Mouse (Mus musculus): ENCODE data around the gene Gm20604.

Gm20604 gene

DNA sequence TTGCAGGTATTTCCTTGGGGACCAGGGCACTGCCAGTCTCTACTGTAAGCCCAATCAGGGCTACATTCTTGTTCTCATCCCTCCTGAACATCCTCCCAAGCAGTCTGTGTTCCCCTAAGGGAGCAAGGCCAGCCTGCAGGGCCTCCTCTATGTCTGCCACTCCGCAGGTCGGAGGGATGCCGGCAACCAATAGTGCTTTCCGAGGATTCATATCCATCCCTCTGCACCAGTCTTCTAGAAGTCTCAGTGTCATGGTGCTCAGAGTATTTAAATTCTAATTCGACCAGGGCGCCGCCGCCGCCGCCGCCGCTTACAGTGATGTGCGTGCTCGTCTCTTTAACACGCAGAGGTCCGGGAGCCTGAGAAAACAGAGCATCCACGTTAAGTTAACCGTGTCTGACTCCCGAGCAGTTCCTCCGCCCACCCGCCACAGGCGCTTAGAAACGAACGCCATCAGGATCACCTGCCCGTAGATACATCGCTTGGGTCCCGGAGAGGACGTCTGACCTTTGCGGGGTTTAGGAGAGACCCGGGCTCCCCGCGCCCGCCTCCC is 15.4 kb downstream of the Gm20604 start:
- DNase-seq (ENCODE audit: low spot score in 2 of 2), result no peak

DNA sequence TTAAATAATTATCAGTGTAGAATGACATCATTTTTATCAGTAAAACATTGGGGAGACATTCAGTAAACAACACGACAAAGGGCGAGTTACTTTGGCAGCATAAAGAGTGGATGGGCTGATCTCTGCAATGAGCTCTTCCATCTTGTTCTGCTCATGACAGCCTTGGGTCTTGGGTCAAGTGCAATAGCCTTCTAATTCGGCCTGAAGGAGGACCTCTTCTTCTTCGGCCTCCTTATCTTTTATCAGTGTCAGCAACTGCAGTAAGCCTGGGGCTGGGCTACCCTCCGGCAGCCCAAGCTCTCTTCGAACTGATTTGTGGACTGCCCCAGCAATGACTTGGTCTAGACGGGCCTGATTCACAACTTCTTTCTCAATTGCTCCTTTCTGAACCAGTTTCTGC is 16.4 kb downstream of the Gm20604 start:
- DNase-seq (ENCODE audit: low spot score in 2 of 2), result no peak

DNA sequence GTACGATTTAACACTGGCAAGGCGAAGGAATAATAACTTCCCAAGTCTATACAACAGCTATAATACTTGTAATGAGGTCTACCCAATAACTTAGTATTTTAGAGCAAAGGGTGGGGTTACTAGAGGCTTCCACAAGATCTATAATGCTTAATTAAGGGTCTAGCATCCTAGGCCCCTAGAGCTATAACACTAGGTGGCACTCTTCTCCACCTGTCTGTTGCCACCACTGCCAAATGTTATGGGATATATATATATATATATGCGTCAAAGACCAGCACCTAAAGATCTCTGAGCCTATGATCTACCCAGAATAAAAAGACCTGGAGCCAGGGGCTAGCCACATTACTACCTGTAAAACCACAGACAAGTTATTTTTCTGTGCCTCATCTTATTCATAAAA is 18.2 kb downstream of the Gm20604 start:
- DNase-seq (ENCODE audit: low spot score in 2 of 2), result no peak

DNA sequence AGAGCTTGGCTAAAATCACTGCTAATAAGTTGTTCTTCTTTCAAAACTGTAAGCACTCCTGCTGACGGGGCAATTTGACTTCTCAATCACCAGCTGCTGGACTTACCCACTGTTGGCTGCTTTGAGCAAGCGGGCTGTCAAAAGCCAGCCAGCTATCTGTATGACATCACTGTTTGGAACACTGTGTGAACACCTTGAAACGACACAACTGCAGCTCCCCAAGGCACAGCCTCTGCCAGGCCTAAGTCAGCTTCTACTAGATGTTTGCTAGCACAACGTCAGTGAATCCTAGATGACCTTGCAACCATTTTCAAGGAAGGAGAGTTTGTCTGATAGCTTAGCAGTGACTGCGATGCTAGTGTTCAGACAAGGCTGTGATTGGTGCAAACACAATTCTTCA is 19.4 kb downstream of the Gm20604 start:
- no peak for DNase-seq (ENCODE audit: low spot score in 2 of 2)

DNA sequence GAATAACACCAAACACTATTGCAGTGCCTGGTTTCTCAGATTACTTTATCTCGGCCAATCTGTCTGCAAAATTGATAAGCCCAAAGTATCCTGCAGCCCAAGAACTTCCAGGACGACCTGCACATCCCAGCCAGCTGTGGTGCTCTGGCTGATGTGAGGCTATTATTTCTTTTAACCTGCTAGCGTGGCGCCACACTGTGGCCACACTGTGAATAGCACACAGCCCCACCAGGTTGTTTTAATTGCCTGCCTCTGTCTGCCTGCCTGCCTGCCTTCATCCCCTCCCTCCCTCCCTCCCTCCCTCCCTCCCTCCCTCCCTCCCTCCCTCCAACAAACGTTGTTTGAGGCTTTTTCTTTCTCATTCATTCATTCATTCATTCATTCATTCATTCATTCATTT is 25.1 kb downstream of the Gm20604 start:
- peak in 1 of 2 experiments; percentile 52 for DNase-seq (ENCODE audit: low spot score in 2 of 2)

DNA sequence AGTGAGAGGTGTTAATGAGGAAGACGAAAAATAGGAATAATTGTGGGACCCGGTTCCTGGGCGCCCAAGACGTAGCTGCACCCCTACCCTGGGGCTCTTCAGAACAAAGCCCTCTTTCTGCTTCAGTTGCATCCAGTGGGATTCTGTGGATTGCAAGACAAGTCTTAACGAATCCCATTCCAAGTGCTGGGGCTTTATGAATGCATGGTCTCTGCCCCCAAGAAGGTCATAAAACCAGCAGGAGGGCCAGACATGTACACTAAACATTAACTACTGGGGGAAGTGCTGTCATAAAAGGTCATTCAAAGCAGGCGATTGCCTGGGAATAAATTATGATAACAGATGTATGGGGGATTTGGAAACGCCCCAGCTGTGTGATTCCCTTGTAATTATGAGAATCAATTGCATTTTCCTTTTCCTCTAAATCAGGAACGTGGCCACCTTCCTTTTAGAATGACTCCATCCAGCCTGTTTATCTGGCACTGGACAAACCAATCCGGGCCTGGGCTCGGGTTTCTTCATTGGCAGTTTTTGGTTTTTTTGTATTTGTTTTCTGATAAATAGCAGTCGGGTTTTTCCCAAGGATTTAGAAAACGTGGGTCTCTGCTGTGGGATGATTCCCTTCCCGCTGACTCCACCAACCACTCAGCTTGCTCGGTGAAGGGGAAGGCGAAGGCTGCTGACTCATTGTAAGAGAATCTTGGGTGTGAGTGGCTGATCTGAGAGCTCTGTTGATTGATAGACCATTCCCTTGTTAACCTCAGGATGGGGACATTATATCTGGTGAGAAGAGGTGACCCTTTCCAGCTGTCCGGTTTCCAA is 27.5 kb downstream of the Gm20604 start:
- DNase-seq (ENCODE audit: low spot score in 2 of 2), result no peak

DNA sequence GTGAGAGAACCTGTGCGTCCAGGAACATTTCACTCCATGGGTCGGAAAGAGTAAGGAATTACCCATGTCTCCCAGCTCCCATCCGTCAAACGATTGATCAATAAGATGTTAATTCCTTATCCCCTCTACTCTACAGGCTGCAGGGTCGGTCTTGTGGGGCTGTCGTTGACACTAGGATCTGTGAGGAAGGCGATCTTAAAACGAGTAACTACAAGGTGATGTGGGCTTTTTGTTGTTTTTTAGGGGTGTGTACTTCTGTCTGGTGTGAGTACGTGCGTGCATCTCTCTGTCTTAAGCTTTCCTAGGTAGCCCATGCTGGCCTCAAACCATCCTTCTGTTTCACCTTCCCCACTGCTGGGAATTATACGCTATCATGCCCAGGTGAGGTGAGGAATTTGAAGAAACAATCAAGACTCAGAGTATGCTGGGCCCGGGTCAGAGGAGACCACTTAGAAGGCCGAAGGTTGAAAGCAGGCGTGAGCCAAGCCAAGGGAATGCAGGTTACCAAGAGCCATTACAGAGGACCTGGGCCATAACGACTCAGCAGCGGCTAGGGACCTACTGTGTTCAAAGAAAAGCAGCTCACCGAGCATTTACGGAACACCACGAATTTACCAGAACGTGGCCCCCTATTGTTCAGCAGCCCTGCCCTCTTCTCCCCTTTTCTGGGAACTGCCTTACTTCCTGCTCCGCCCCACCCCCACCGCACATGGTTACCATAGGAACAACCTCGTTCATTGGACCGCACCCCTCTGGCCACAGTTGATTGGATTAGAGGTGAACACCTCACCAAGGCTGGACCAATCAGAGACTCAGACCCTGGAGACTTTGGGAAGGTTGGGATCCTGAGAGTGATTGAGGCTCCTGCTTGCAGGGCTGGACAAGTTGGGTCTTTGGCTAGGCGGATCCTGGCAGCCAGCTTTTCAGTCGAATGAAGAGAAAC is 28.3 kb downstream of the Gm20604 start:
- DNase-seq (ENCODE audit: low spot score in 2 of 2), result peak; percentile 65 to 78

DNA sequence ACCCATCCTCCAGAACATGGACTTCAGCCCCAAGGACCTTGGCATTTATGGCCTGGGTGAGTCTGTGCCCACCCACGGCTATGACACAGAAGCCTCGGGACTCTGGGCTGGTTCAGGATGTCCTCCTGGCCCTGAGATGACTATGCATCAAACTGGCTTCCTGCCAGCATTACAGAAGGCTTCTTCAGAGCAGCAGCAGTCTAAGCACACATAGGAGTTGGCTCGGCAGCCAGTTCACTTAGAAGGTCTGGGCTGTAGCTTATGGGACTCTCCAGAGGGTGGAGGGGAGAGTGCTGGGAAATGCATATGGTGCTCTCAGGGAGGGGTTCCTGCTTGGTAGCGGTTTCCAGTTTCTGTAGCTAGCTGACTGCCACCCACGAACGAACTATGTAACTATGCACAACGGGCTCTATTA is 32.7 kb downstream of the Gm20604 start:
- no peak for DNase-seq (ENCODE audit: low spot score in 2 of 2)

DNA sequence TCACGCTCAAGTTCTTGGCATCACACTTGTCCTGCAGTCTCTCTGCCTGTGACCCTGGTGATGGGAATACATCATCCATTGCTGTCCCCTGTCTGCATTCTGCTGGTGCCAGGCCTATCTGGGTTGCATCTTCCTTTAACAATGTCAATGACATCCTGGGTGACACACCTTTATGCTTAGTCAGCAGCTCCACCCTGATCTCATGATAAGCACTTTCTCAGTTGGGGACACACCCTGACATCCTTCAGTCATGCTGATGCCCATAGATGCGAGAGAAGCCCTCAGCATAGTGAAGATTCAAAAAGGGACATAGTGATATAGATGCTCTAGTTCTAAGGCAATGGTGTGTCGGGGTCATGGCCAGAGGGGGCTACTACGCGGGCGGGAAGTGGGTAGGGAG is 33.3 kb downstream of the Gm20604 start:
- no peak for DNase-seq (ENCODE audit: low spot score in 2 of 2)

DNA sequence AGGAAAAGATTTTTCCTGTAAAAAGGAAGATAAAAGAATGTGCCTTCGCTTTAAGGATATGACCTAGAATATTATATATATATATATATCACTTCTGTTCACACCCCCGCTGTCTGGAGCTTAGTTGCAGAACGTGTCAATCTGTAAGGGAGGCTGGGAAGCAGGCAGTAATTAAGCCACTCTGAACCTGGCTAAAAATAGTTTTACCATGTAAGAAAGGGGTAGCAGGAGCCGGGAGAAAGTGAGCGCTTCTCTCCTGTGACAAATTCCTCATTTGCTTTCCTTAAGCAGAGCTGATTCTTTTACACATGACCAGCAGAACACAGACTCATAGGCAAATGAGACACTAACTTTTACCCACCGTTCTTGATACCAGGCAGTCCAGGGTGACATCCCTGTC is 34.6 kb downstream of the Gm20604 start:
- DNase-seq (ENCODE audit: low spot score in 2 of 2), result no peak

DNA sequence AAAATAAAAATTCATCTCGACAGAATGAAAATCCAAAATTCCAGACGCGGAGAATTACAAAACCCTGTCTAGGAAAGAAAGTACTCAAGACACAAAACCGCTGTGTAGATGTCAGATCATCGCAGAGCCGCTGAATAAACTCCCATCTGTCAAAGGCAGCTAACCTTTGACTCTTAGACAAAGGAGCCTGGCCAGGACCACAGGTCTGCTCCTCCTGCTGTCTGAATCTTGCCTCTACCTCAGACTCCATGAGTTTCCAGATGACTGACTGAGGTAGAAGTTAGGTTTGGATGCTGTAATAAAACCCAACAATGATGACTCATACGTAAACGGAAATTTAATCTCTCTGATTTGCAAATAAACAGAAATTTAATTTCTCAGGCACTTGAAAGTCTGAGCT is 35.5 kb downstream of the Gm20604 start:
- DNase-seq (ENCODE audit: low spot score in 2 of 2), result no peak

DNA sequence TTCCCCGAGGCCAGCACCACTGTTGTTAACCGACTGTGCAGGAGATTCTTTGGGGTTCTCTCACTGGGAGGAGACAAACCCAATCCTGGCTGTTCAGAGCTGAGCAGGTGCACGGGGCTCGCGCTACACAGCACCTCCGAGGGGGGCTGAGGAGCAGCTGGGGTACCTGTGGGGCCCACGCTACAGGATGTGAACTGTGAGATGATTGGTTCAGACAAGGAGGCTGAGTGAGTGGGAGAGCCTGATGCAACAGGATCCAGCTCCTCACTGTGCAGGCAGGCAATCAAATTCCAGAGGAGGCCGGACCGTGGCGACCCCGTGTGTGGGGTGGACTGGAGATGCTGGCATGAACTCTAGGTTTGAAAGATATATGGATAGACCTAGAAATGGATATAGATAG is 36.0 kb downstream of the Gm20604 start:
- DNase-seq (ENCODE audit: low spot score in 2 of 2), result no peak

DNA sequence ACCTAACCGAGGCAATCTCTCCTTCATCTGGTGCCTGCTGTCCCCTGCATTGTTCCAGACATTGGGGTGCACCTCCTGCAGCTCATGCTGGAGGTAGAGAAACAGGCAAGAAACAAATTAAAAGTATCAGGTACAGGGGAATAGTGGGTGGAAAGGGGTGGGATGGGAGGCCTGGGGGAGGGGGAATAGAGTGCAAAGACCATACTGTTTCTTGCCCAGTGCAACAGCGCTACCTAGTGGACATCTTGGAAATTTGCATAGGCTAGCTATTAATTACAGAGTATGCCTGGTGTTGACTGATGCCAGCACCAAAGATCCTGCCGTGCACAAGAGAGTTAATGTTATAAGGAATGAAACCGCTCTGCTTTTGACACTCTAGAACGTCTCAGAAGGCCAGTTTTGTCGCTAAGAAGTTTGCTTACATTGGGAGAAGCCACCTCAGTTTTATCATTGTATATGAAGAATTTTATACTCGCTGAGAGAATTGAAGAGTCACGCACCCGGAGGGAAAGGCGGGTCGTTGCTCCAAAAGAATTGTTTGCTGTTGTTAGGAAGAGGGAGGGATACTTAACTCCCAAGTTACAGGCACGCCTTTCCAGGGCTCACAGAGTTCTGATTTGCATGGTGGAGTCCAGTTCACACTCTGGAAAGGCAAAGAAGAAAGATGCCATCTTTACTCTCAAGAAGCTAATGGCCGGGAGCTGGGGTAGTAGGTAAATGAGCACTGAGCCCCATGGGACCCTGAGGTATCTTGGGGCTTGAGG is 38.7 kb downstream of the Gm20604 start:
- DNase-seq (ENCODE audit: low spot score in 2 of 2), result no peak

DNA sequence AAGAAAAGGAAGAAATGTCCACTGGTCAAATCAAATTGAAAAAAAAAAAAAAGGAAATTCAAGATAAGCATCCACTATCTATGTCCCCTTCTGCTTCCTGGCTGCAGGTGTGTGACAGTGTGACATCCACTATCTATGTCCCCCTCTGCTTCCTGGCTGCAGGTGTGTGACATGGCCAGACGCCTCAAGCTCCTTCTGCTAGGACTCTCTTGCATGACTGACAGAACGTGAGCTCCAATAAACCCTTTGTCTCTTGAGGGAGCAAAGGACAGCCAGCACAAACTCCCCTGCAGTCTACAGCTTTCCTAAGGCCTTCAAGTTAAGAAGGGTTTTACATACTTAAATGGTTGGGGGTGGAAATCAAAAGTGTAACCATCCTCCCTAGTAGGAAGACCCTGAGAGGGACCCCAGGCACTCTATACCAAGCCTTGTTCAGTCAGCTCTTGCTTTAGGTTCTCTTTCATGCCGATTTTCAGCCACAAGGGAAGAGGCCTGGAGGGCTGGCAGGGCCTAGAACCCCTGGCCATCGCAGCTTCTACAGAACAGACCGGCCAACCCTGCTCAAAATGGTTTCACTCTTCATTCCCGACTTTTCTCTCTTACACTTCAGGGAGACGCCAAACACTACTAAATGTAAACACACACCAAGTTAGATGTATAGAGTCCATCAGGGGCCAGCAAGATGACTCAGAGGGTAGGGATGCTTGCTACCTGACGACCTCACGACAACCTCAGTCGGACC is 43.6 kb downstream of the Gm20604 start:
- no peak for DNase-seq (ENCODE audit: low spot score in 2 of 2)

DNA sequence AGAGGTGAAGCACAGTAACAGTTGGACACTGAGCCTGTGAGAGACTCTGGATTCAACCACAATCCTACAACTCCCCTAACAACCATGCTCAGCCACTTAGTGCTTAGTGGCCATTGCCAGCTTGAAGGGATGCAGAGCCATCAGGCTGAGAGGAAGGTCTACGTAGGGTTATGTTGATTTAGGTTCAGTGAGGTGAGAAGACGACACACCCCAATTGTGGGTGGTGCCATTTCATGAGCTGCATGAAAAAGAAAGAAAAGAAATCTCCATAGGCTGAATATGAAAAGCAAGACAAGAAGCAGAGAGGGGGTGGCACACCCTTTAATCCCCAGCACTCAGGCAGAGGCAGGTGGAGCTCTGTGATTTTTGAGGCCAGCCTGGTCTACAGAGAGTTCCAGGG is 44.4 kb downstream of the Gm20604 start:
- DNase-seq (ENCODE audit: low spot score in 2 of 2), result no peak

DNA sequence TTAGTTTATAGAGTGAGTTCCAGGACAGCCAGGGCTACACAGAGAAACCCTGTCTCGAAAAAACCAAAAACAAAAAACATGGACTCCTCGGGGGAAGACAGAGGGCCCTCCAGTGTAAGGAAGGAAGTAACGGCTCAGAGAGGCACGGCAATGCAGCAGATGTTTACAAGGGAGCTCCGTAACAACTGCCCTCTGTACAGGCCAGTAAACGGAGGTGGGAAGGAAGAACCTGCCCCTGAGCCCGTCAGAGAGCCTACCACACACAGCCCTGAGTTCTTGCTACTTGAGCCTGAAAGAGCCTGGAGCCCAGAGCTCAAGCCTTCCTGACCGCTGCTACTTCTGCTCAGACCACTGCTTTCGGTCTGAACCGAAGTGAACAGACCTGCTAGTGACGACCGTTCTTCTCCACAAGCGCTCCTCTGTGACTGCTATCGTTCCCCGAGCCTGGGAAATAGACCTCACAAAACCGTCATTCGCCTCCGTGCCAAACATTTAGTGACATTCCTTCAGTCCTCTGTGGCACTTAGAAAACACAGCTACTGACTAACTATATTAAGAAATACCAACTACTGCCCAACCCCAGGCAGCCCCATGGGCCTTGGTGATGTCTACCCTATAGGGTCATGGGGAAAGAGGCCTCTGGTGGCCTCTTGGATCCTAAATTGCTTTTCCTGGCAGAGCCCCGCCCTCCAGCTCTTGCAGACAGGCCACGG is 45.2 kb downstream of the Gm20604 start:
- no peak for DNase-seq (ENCODE audit: low spot score in 2 of 2)

DNA sequence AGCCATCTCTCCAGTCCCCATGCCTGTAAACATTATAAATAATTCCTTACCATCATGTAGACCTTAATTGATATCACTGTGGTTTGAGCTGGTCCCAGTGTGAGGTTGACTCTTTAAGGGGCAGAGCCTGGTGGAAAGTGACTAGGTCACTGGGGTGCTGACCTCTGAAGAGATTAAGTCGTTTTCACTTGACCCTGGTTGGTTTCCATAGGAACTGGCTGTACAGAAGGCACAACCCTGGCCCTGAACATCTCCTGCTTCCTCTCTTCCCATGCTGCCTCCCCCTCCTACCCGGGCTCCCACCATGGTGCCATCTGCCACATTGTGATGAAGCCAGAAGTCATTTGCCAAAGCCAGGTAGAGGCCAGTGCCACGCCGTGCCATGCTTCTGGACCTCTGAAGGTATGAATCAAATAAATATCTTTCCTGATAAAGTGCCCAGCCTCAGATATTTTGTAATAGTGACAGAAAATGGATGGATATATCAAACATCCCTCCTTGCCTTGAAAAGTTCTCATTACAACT is 47.6 kb downstream of the Gm20604 start:
- DNase-seq (ENCODE audit: low spot score in 2 of 2), result no peak

DNA sequence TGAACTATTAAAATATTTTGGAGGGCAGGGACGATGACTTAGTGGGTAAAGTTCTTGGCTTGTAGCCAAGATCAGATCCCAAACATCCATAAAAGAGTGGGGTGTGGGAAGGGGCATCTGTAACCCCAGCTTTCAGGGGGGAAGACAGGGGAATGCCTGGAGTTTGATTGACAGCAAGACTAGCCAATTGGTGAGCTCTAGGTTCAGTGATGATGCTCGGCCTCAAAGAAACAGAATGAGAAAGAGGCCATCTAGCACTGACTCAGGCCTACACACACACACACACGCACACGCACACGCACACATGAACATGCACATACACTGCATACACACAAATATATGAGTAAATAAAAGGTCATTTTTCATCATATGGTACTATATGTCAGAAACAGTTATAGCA is 48.6 kb downstream of the Gm20604 start:
- no peak for DNase-seq (ENCODE audit: low spot score in 2 of 2)

DNA sequence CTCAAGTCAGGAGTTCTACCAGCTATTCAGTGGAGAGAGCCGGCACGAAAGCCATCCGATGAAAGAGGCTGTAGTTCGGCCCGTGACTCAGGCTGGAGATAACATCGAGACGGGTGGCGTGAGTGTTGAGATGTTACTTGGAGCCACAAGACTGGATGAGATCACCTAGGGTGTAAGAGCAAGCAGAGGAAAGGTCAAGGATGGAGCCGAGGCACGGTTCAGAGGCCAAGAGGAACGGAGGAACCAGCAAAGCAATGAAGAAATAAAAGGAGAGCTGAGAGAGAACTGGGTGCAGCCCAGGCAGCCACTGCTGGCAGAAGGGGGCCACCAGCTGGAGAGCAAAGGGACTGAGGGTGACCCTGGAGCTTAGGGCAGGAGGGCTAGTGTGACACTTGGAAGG is 50.3 kb downstream of the Gm20604 start:
- no peak for DNase-seq (ENCODE audit: low spot score in 2 of 2)

DNA sequence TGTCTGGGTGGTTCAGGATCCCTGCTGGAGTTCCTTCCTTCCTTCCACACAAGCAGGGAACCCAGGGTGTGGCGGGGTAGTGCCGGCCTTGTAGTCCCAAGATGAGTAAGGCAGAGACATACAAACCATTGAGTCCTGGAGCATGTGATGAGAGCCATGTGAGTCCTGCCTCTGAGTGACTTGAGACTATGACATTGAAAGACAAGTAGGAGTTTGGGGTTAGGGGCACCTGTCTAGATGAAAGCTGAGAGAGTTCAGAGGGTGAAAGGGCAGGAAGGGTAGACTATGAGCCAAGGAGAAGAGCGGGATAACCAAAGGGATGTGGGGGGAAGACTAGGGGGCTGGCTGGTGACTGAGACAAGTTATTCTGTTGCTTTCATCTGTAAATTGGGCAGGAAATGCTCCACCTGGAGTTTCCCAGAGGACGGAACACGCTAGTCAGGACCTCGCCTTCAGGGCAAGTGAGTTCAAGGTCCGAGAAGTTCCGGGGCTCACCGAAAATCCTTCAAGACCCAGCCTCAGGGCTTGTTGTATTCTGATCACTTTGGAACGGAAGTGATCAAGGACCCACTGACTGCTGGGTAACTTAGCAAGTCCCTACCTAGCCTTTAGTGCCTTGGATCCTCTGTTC is 51.5 kb downstream of the Gm20604 start:
- no peak for DNase-seq (ENCODE audit: low spot score in 2 of 2)
